Mouse (Mus musculus): Measurements from ENCODE around the gene Dnajc16. TPM values are rescaled to one million over a fixed set of nuclear protein-coding genes. Genes with fewer than 3 reads are reported as not detected.

Dnajc16 gene
- total RNA-seq, 2 experiments from 2014 or later, result 43.4 to 43.7 TPM

- no peak for DNase-seq (ENCODE audit: extremely low spot score in 1 of 2, low spot score in 2 of 2)
- intact Hi-C loops (cut with DNase I), result no loop called here
- Histone ChIP-seq H3K4me3 (no peak overlapping the region), H3K27ac (no peak overlapping the region)
- no peak for TF ChIP-seq CTCF (IDR thresholded peaks at IDR 0.05)
Observed at GRCm38 (mm10) chr4:141817706-141818105, 27.0 kb upstream of the Dnajc16 start.

- TF ChIP-seq CTCF (IDR thresholded peaks at IDR 0.05), result no peak
- Histone ChIP-seq H3K27ac (no peak overlapping the region), H3K4me3 (no peak overlapping the region)
- no peak for DNase-seq (ENCODE audit: extremely low spot score in 1 of 2, low spot score in 2 of 2)
- intact Hi-C loops (cut with DNase I), result no loop called here
Observed at GRCm38 (mm10) chr4:141816776-141817655, 26.3 kb upstream of the Dnajc16 start.

DNA sequence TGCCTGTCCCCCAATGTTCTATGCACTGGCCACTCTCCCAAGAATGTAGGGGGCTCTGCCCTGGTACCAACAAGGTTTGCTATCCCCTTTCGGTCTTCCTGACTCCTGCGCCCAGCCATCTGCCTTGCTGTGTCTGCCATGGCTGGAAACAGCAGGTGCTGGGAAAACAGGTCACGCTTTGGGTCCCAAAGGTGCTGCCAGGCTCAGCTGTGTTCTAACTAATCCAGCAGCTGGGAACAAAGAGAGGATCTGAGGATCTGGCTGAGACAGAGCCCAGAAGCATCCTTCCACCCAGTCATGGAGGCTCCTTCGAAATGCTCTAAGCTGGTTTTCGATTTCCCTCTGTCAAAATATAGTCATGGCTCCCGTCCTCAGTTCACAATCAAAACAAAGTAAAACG, 25.5 kb upstream of the Dnajc16 start:
- no peak overlapping the region for H3K4me3 ChIP-seq
- intact Hi-C loops (cut with DNase I), result no loop called here
- H3K27ac ChIP-seq, result no peak overlapping the region
- no peak for DNase-seq (ENCODE audit: extremely low spot score in 1 of 2, low spot score in 2 of 2)
- no peak for TF ChIP-seq CTCF (IDR thresholded peaks at IDR 0.05)

GRCm38 (mm10) chr4:141811375-141811774, 20.6 kb upstream of the Dnajc16 start:
- intact Hi-C loops (cut with DNase I), result loop anchor here (2.0 kb wide), 1 partner anchor 41 kb away; no protein-coding TSS in a partner anchor
- Histone ChIP-seq H3K4me3 (no peak overlapping the region), H3K27ac (no peak overlapping the region)
- no peak for TF ChIP-seq CTCF (IDR thresholded peaks at IDR 0.05)
- no peak for DNase-seq (ENCODE audit: extremely low spot score in 1 of 2, low spot score in 2 of 2)

- no peak overlapping the region for H3K27ac ChIP-seq
- intact Hi-C loops (cut with DNase I), result loop anchor here (2.0 kb wide), 1 partner anchor 42 kb away; no protein-coding TSS in a partner anchor
- H3K4me3 ChIP-seq, result no peak overlapping the region
- no peak for DNase-seq (ENCODE audit: extremely low spot score in 1 of 2, low spot score in 2 of 2)
- TF ChIP-seq CTCF (IDR thresholded peaks at IDR 0.05), result no peak
Observed at GRCm38 (mm10) chr4:141810975-141811374, 20.2 kb upstream of the Dnajc16 start.

DNA sequence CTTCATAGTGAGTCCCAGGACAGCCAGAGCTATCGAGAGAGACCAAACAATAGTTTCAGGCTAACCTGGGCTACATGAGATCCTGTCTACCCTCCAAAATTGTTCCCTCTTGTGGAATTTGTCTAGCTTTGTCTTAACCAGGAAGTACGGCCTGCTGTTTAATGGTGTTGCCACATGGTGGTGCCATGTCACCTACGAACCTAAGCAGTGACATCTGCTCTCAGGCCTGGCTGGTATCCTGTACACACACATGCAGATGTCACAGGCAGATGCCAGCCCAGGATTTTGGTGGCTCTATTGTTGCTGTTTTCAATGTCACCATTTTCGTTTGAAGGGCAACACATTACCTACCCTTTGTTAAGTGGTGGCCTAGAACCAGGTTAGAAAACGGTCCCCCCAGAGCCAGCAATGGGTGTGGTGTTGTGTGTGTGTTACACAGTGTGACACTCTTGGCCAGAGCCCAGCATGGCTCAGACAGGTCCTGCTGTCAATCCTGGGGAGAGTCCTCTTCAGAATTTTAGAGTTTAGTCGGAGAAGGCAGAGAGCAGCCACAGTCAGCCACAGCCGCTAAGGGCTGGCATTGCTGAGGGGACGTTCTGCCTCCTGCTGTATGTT, 19.2 kb upstream of the Dnajc16 start:
- intact Hi-C loops (cut with DNase I), result loop anchor here (2.0 kb wide), 1 partner anchor 43 kb away; no protein-coding TSS in a partner anchor

GRCm38 (mm10) chr4:141805886-141806285, 15.2 kb upstream of the Dnajc16 start:
- no peak overlapping the region for H3K27ac ChIP-seq
- no peak for DNase-seq (ENCODE audit: extremely low spot score in 1 of 2, low spot score in 2 of 2)
- intact Hi-C loops (cut with DNase I), result no loop called here

More for the DNA sequence above, 19.2 kb upstream of the Dnajc16 start:
- Histone ChIP-seq H3K27ac (no peak overlapping the region), H3K4me3 (no peak overlapping the region)
- peak; percentile 54 for TF ChIP-seq CTCF (IDR thresholded peaks at IDR 0.05)
- no peak for DNase-seq (ENCODE audit: extremely low spot score in 1 of 2, low spot score in 2 of 2)

DNA sequence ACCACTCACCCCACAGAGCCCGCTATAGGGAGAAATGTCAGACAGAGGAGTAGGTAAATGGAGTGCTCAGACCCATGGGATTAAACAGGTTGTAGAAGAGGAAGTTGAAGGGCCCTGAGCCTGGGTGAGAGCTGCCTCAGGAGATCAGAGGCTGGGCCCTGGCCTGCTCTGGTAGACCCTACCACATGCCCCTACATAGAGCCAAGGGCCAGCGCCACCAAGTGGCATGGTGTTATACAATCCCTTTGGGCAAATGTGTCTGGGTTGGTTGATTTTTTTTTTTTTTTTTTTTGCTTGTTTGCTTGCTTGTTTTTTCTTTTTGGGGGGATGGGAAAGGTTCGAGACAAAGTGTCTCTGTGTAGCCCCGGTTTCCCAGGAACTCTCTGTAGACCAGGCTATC, 13.4 kb upstream of the Dnajc16 start:
- no peak overlapping the region for H3K27ac ChIP-seq
- no peak overlapping the region for H3K4me3 ChIP-seq
- TF ChIP-seq CTCF (IDR thresholded peaks at IDR 0.05), result no peak
- intact Hi-C loops (cut with DNase I), result no loop called here
- no peak for DNase-seq (ENCODE audit: extremely low spot score in 1 of 2, low spot score in 2 of 2)

More at GRCm38 (mm10) chr4:141805886-141806285, 15.2 kb upstream of the Dnajc16 start:
- no peak for TF ChIP-seq CTCF (IDR thresholded peaks at IDR 0.05)
- H3K4me3 ChIP-seq, result no peak overlapping the region

- no peak for DNase-seq (ENCODE audit: extremely low spot score in 1 of 2, low spot score in 2 of 2)
- TF ChIP-seq CTCF (IDR thresholded peaks at IDR 0.05), result no peak
- Histone ChIP-seq H3K4me3 (no peak overlapping the region), H3K27ac (no peak overlapping the region)
- intact Hi-C loops (cut with DNase I), result no loop called here
Observed at GRCm38 (mm10) chr4:141797545-141797944, 6.8 kb upstream of the Dnajc16 start.

GRCm38 (mm10) chr4:141796954-141797353, 6.2 kb upstream of the Dnajc16 start:
- H3K27ac ChIP-seq, result no peak overlapping the region
- no peak for TF ChIP-seq CTCF (IDR thresholded peaks at IDR 0.05)
- H3K4me3 ChIP-seq, result no peak overlapping the region
- intact Hi-C loops (cut with DNase I), result no loop called here
- no peak for DNase-seq (ENCODE audit: extremely low spot score in 1 of 2, low spot score in 2 of 2)

DNA sequence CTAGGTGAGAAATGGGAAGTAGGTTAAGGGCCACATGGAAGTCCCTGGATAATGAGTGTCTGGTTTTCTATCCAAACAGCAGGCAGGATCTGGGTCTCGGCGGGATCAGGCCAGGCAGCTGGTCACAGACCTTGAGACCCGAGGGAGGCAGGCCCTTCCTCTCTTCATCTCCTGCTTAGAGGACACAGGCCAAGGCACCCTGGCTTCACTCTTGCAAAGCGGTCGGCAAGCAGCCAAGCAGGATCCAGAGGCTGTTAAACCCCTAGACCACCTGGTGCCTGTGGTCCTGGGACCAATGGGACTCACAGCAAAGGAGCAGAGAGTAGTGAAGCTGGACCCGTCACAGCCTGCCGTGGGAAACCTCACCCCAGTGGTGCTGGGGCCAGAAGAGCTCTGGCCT, 5.6 kb upstream of the Dnajc16 start:
- DNase-seq (ENCODE audit: extremely low spot score in 1 of 2, low spot score in 2 of 2), result no peak
- no peak overlapping the region for H3K27ac ChIP-seq
- no peak overlapping the region for H3K4me3 ChIP-seq
- intact Hi-C loops (cut with DNase I), result no loop called here
- no peak for TF ChIP-seq CTCF (IDR thresholded peaks at IDR 0.05)

GRCm38 (mm10) chr4:141794152-141794535, 3.4 kb upstream of the Dnajc16 start:
- DNase-seq (ENCODE audit: extremely low spot score in 1 of 2, low spot score in 2 of 2), result no peak
- H3K4me3 ChIP-seq, result peak overlapping the region; percentile 57
- H3K27ac ChIP-seq, result peak overlapping the region; percentile 96
- intact Hi-C loops (cut with DNase I), result no loop called here
- no peak for TF ChIP-seq CTCF (IDR thresholded peaks at IDR 0.05)

Data from left cerebral cortex, adult 2 months (tissue).